Mouse (Mus musculus): ENCODE measurements around the gene Arhgap44.

GRCm38 (mm10) chr11:64978720-64979488, 183.9 kb downstream of the Arhgap44 start, which contains the start of gene Elac2:
- TF ChIP-seq CTCF (IDR thresholded peaks at IDR 0.05) (no peak), EP300 (IDR thresholded peaks at IDR 0.05; ENCODE audit: insufficient read depth, low read depth, low read length) (no peak)

All from heart, adult 2 months (tissue).